Mouse (Mus musculus): ENCODE results near the gene Txnrd2. TPM values are rescaled to one million over a fixed set of nuclear protein-coding genes. Genes with fewer than 3 reads are reported as not detected.

The Txnrd2 gene
- total RNA-seq, 2 experiments from 2014 or later: 13.4 to 14.4 TPM

GRCm38 (mm10) chr16:18472416-18472815 is 46.2 kb downstream of the Txnrd2 start:
- no peak for DNase-seq
- intact Hi-C loops (cut with DNase I; ENCODE audit: low total_unique reads): no loop called here

DNA sequence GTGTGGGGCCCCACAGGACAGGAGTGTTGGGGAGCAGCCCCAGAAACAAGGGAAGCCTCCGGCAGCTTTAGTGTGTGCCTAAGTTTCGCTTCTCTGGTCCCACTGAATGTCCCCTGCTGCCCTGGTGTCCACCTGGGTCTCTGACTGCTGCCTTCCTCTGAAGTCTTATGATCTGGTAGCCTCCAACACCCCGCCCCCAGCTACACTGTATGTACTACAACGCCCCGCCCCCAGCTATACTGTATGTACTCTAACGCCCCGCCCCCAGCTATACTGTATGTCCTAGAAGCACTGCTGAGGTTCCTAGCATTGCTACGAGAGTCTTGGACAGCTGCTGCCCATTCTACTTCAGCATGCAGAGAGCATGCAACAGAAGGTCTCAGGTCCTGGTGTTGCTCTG is 46.8 kb downstream of the Txnrd2 start:
- no peak for DNase-seq
- intact Hi-C loops (cut with DNase I; ENCODE audit: low total_unique reads): no loop called here

- intact Hi-C loops (cut with DNase I; ENCODE audit: low total_unique reads): no loop called here
- no peak for DNase-seq
These were observed 47.8 kb downstream of the Txnrd2 start for GRCm38 (mm10) chr16:18474021-18474420.

DNA sequence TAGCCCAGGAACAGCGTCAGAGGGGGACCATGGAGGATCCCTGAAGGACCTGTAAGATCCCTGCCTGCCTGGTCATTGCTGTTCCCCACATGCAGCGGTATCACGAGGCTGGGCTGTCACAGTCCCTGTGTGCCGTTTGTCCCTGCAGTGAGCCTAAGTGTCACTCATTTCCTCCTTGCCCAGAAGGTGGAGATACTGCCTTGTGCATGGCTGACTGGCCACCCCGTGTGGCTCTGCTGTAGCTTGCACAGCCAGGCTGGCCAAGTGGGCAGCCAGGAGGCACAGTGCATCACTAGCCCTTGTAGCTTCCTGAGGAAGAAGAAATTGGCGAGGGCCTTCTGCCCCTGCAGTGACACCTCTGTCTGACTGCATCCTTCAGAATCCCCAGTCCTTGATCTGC is 51.8 kb downstream of the Txnrd2 start:
- DNase-seq: no peak
- intact Hi-C loops (cut with DNase I; ENCODE audit: low total_unique reads): no loop called here

- DNase-seq: no peak
- intact Hi-C loops (cut with DNase I; ENCODE audit: low total_unique reads): no loop called here
These were observed 53.5 kb downstream of the Txnrd2 start for GRCm38 (mm10) chr16:18479667-18480066.

DNA sequence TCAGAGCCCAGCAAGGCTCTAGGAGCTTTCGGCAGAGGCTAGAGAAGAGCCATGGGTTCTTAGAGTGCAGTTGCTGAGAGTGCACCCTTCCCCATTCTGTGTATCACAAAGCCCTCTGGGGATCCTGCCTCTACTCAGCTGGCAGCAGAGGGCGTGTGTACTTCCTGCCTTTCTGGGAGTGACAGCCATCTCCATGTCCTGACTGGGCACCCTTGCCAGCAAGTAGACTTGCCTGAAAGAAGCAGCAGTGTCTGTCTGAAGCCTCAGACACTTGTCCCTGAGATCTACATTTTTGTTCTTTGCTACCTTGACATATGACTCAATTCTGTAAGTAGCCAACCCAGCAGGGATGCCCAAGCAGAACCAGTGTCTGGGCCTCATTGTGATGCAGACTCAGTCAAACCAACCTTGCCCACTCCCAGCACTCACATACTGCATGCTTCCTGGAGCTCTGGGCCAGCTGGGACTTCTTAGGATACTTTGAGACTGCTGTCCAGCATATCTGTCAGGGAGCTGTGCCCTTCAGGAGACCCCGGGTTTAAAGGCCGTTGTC is 54.8 kb downstream of the Txnrd2 start:
- intact Hi-C loops (cut with DNase I; ENCODE audit: low total_unique reads): no loop called here
- DNase-seq: no peak

- DNase-seq: no peak
- intact Hi-C loops (cut with DNase I; ENCODE audit: low total_unique reads): no loop called here
These were observed 56.2 kb downstream of the Txnrd2 start for GRCm38 (mm10) chr16:18482431-18482830.

DNA sequence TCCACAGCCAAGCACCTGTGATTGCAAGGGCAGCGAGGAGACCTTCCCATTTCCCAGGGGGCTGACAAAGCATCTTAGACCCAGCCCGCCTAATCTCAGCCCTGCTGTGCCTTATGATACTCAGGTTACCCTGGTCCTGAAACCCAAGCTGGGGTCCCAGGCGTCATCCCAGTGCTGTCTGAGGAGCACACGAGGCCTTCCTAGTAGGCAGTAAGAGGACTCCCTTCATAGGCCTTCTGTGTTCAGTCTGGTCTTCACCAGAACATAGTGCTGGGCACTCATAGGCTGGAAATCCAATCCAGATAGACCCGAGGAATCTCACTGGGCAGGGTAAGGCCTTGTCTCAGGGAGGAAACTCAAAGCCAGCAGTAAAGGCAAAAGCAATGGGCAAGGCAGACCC is 57.7 kb downstream of the Txnrd2 start:
- DNase-seq: no peak
- intact Hi-C loops (cut with DNase I; ENCODE audit: low total_unique reads): no loop called here

DNA sequence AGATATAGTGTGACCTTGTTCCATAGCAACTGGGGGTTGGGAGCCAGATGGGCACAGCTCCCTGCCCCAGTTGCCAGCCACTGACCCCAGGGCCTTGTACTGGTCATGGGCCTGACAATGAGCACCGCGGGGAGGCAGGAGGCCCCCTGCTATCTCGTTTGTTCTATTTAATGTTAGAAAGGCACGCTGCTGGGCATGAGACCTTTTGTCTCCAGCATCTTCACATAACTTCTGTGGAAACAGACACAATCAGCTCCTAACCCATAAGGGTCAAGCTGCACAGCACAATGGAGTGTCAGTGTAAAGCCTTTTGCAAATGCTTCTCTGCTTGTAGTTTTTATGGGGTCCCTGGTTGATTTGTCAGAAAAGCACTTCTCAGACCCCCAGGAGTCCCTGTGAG is 58.2 kb downstream of the Txnrd2 start:
- intact Hi-C loops (cut with DNase I; ENCODE audit: low total_unique reads): no loop called here
- DNase-seq: no peak

DNA sequence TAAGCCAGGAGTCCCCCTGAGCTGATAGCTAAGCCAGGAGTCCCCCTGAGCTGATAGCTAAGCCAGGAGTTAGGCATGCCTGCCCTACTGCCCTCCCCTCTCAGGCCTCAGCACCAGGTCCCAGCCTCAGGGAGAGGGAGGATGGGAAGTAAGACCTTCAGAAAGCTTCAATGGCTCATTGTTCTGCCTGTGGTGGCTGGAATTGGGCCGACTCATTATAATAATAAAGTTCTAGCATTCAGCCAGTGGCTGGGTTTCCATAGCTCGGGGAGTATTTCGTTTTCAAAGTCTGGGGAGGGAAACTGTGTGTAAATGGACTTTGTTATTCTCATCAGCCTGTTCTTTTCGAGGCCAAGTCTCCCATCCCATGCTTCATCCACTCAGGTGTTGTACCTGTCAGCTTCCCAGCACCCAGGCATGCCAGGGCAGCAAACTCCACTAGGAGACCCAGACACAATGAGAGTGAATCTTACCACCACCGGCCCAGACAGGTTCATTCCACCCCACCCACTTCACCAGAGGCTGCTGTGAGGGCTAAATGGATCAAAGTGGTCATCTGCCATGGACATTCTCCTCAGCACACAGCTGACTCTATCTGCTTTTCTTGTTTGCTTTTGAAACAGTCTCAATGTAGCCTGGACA is 58.7 kb downstream of the Txnrd2 start:
- no peak for DNase-seq
- intact Hi-C loops (cut with DNase I; ENCODE audit: low total_unique reads): no loop called here

DNA sequence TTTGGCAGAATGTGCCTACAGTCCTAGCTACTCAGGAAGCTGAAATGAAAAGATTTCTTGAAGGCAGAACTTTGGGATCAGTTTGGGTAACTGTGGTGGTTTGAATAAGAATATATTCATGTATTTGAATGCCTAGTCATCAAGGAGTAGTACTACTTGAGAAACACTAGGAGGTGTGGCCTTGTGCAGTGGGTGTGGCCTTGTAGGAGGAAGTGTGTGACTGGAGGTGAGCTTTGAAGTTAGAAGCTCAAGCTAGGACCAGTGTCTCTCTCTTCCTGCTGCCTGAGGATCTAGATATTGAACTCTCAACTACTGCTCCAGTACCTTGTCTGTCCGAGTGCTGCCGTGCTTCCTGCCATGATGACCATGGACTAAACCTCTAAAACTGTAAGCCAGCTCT is 59.9 kb downstream of the Txnrd2 start:
- DNase-seq: no peak
- intact Hi-C loops (cut with DNase I; ENCODE audit: low total_unique reads): no loop called here

DNA sequence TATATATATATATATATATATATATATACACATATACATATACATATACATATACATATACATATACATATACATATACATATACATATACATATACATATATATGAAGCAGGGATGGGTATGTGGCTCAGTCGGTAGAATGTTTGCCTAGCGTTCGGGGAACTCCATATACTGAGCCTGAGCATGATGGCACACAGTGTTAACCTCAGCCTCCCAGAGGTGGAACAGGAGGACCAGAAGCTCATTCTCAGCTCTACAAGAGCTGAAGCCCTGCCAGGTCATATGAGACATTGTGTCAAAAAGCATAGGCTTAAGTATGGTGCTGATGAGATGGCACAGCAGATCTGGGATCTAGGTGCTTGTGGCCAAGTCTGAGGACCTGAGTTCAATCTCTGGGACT is 64.1 kb downstream of the Txnrd2 start:
- no peak for DNase-seq
- intact Hi-C loops (cut with DNase I; ENCODE audit: low total_unique reads): no loop called here

- DNase-seq: no peak
- intact Hi-C loops (cut with DNase I; ENCODE audit: low total_unique reads): no loop called here
These were observed 64.7 kb downstream of the Txnrd2 start for GRCm38 (mm10) chr16:18490894-18491293.

DNA sequence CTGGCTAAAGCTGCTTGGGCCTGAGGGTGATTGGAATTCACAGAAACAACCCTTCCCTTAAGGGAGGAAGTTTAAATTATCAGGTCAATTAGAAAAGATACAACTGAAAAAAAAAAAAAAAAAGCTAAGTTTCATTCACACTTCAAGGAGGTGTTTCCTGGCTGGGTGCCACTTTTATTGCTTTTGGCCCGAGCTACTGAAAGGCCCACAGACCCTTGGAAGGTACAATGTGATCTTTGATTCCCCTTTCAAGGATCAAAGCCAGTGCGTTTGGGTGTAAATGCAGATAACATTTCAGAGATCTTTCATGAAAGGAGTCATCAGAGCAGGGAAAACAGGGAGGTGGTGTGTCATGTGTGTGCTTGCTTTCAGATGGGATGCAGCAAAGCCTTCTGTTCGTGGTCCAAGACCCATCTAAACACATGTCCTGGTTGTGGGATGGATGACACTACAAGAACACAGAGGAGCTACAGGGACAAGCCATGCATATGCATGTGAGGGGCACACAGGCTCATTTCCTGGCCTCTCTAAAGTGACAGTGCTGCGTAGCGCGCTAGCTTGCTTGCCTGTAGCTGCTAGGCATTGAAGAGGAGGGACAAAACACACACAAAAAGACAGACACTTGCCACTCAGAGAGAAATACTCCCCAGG is 71.8 kb downstream of the Txnrd2 start:
- no peak for DNase-seq
- intact Hi-C loops (cut with DNase I; ENCODE audit: low total_unique reads): no loop called here

DNA sequence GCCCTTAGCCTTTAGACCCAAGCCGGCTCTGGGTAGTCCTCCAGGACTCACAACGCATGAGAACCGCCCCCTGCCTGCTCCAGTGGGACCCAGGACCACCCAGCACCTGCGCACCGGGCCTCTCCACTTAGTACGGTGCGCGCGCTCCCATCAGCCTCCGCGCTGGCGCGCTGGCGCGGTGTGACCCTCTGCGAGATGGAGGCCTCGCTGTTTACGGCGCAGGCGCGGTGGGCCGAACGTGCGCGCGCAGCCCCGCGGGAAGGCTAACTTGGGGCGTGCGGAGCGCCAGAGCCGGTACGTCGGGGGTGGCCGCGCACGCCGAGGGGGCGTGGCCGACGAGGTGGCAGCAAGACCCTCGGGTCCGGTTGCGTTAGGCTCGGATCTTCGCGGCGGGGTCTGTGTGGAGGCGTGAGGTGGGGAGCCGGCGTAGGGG is 72.4 kb downstream of the Txnrd2 start, which contains the start of the genes Gnb1l and Rtl10:
Gnb1l (plus strand) TSS at position 156 of the 433 bp plus-strand sequence.
Rtl10 (plus strand) TSS at position 344 of the 433 bp plus-strand sequence.
- DNase-seq: peak; percentile 96
- intact Hi-C loops (cut with DNase I; ENCODE audit: low total_unique reads): no loop called here

DNA sequence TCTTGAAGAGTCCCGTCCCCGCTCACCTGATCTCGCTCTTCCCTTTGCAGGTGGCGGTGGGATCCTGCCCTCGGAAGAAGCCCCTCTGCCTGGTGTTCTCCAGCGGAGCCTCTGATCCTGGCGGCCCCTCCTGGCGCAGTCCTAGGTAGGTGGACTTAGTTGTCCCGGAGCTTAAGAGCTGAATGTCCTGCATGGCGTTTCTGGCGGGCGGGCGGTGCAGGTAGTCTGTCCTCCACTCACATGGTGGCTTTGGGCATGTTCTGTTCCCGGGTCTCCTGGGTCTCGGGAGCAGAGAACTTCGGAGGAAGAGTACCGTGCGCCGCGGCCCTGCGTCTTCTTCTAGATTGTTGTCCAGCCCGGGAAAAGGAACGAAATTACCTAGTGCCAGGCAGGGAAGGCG is 72.8 kb downstream of the Txnrd2 start:
- no peak for DNase-seq
- intact Hi-C loops (cut with DNase I; ENCODE audit: low total_unique reads): no loop called here

DNA sequence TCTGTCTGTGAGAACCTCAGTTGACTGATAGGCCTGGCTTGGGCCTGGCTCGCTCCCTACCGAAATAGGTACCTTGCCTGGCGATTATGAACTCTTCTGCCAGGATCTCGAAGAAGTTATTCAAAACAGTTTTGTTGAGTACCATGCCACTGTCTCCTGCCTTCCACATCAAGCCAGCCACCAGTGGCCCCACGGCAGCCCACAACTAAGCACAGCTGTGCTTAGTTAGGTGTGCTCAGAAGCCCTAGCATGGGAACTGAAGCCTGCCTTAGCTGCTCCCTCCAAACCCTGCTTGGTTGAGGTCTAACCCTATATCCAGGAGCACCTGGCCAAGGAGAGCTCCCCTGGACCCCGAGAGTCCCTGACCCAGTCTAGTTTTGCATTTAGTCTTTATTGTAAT is 75.3 kb downstream of the Txnrd2 start:
- DNase-seq: no peak
- intact Hi-C loops (cut with DNase I; ENCODE audit: low total_unique reads): no loop called here

- DNase-seq: no peak
These were observed 77.6 kb downstream of the Txnrd2 start for GRCm38 (mm10) chr16:18503566-18504342.

GRCm38 (mm10) chr16:18506524-18507199 is 80.5 kb downstream of the Txnrd2 start:
- DNase-seq: no peak
- intact Hi-C loops (cut with DNase I; ENCODE audit: low total_unique reads): no loop called here

More at GRCm38 (mm10) chr16:18503566-18504342, 77.6 kb downstream of the Txnrd2 start:
- intact Hi-C loops (cut with DNase I; ENCODE audit: low total_unique reads): no loop called here

DNA sequence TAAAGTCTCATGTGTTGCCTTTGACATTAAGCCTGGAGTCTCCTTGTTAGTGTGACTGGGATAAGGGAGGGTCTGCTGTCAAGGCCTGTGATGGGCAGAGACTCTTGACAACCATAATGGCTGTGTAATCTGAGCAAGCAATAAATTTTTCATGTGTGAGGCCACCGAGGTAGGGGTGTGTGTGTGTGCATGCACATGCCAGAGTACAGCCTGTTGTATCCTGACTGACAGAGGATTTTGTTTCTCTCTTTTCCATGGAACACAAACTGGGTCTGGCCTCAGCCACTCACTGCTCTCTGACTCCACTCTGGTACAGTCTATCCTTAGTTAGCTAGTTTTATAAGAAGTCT is 81.0 kb downstream of the Txnrd2 start:
- intact Hi-C loops (cut with DNase I; ENCODE audit: low total_unique reads): no loop called here
- no peak for DNase-seq

Measured in gastrocnemius, postnatal 14 days (tissue).